Mouse (Mus musculus) G1E (cell line): ENCODE results near the gene Mmadhc.

Source experiments
- CTCF ChIP-seq: IDR thresholded peaks from 2 replicates; pipeline ENCODE4 v1.5.1; 2012; ENCODE audit warnings: low read depth, low read length, inconsistent platforms, mixed read lengths
- GATA1 ChIP-seq: IDR thresholded peaks from 2 replicates; pipeline ENCODE4 v1.6.1; 2012; ENCODE audit warnings: borderline replicate concordance, low read length, inconsistent platforms, mixed read lengths
- GATA2 ChIP-seq: IDR thresholded peaks from 2 replicates; pipeline ENCODE4 v1.6.1; 2012; ENCODE audit warnings: low read depth, low read length, inconsistent platforms, borderline replicate concordance
- POLR2AphosphoS5 ChIP-seq: IDR thresholded peaks from 2 replicates; pipeline ENCODE4 v1.6.1; 2012; ENCODE audit warnings: low read depth, low read length, inconsistent platforms; ENCODE audit not compliant: insufficient replicate concordance
- TAL1 ChIP-seq: conservative IDR thresholded peaks from 2 replicates; pipeline ENCODE4 v1.6.1; 2012; ENCODE audit warnings: low read depth, low read length, inconsistent platforms, mixed read lengths

GRCm38 (mm10) chr2:50284781-50285180 lies 11.8 kb downstream of the Mmadhc start:
- TF ChIP-seq GATA1: no peak
- no peak for TF ChIP-seq CTCF
- no peak for TF ChIP-seq TAL1
- TF ChIP-seq POLR2AphosphoS5: no peak
- TF ChIP-seq GATA2: no peak
